Mouse (Mus musculus) adrenal gland, adult 10 weeks (tissue): ENCODE measurements around the gene Sparc. TPM values are rescaled to one million over a fixed set of nuclear protein-coding genes. Genes with fewer than 3 reads are reported as not detected.

Experiments used
- polyA plus RNA-seq: library from polyadenylated mRNA; stranded (reverse); fragments of 350-450 nt; fragmentation: Illumina TruSeq; extraction: RNeasy Lipid Tissue Mini Kit (QIAGEN cat#74804); gene quantifications from one replicate; pipeline ENCODE4 v1.2.3, GENCODE M21; 2014; ENCODE audit warnings: low read depth, low replicate concordance

Gene Sparc
- 1,930 TPM for polyA plus RNA-seq

GRCm38 (mm10) chr11:55422978-55423377, at the start of gene Sparc:
TSS of gene Sparc (minus strand) at chr11:55423183.

GRCm38 (mm10) chr11:55469048-55469843, 46.3 kb upstream of the Sparc start, which contains the start of gene G3bp1:
TSS of gene G3bp1 (plus strand) at chr11:55469685.

GRCm38 (mm10) chr11:55461019-55461645, 38.1 kb upstream of the Sparc start, which contains the start of gene Atox1:
TSS of gene Atox1 (minus strand) at chr11:55461239.

Other genes starting within 250 kb of the Sparc start
- 30.4 TPM for gene Slc36a2, start 238.1 kb downstream of the Sparc start, polyA plus RNA-seq
- gene Slc36a1, start 218.8 kb downstream of the Sparc start, polyA plus RNA-seq: 3.6 TPM
- gene Fat2, start 86.6 kb downstream of the Sparc start, polyA plus RNA-seq: not detected
- 3.0 TPM for gene Atox1, start 38.1 kb upstream of the Sparc start, polyA plus RNA-seq
- 47.5 TPM for gene G3bp1, start 46.5 kb upstream of the Sparc start, polyA plus RNA-seq
- not detected for gene Glra1, start 185.0 kb upstream of the Sparc start, polyA plus RNA-seq